Mouse (Mus musculus) limb, embryonic 10.5 days (tissue): Measurements from ENCODE around the gene Olfr355. TPM values are rescaled to one million over a fixed set of nuclear protein-coding genes. Genes with fewer than 3 reads are reported as not detected.

Experiments used
- DNase-seq: peaks from one replicate; pipeline ENCODE4 v3.0.0-alpha.2; 2017; ENCODE audit warnings: low spot score
- H3K27ac ChIP-seq: fragments of 300-500 bp; sonication (generic); 2 replicates; pipeline ENCODE4 v1.5.1; 2016; ENCODE audit warnings: mild to moderate bottlenecking
- H3K27me3 ChIP-seq: fragments of 300-500 bp; sonication (generic); 2 replicates; pipeline ENCODE4 v1.6.1; 2016; ENCODE audit warnings: low read depth, mild to moderate bottlenecking; ENCODE audit not compliant: poor library complexity, severe bottlenecking
- H3K36me3 ChIP-seq: fragments of 300-500 bp; sonication (generic); 2 replicates; pipeline ENCODE4 v1.6.1; 2016; ENCODE audit warnings: mild to moderate bottlenecking, moderate library complexity
- H3K4me1 ChIP-seq: fragments of 300-500 bp; sonication (generic); 2 replicates; pipeline ENCODE4 v1.6.1; 2016
- H3K4me3 ChIP-seq: fragments of 300-500 bp; sonication (generic); 2 replicates; pipeline ENCODE4 v1.5.1; 2016; ENCODE audit warnings: mild to moderate bottlenecking, moderate library complexity
- H3K9me3 ChIP-seq: fragments of 300-500 bp; sonication (generic); replicated peaks from 2 replicates; pipeline ENCODE4 v1.6.1; 2016; ENCODE audit warnings: mild to moderate bottlenecking
- WGBS: fragments of 180-500 bp; shearing (Covaris S2); methylation state at CpG from one replicate; pipeline ENCODE4 v1.1.7; 2016; 5-methylcytosine and 5-hydroxymethylcytosine counted together
- polyA plus RNA-seq: library from polyadenylated mRNA; unstranded; fragments of >200 nt; fragmentation: Nextera tagmentation; extraction: Ambion mirVana; gene quantifications from 2 replicates; pipeline ENCODE4 v1.2.1, GENCODE M21; 2016

Olfr355 gene
- polyA plus RNA-seq = not detected in 2 replicates

DNA sequence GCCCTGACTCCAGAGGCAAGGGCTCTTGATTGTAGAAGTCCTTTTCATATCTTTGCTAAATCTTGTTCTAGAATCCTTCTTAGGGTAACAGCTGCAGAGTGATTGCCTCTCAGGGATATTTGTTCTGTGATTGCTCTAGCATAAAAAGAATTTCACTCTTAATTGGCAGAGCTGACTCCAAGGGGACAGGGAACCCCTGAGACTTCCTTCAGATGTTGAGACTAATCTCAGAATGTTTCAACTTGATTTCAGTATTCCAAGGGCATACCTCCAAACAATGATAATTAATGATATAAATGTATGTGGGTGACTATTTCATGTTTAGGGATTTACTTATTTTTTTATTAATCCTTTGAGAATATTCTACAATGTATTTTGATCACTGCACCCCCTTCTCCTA, at the start of gene Olfr355:
Olfr355 (minus strand) TSS at position 101 of the 400 bp plus-strand sequence.
- DNase-seq = no peak
- no peaks in the 10 kb centered on the region for H3K27me3 ChIP-seq
- H3K4me3 ChIP-seq = no peak within 1 kb of the TSS

DNA sequence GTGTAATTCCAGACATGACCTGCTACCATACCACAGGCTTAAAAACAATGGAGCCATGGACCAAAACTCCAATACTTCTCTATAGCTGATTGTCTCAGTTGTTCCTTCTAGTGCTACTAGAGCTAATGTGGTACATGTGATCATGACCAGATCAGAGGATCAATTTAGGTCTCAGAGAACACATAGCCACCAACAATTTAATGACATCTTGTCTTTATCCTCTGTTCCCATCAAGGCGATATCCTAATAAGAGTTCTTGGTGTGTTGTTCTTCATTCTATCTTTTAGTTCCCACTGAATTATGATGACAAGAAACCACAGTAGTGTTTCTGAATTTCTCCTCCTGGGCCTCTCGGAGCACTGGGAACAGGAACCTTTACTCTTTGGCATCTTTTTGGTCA, 8.1 kb upstream of the Olfr355 start, which contains the start of gene Olfr356:
Olfr356 (plus strand) TSS at position 301 of the 400 bp plus-strand sequence.
- DNase-seq = no peak
- no peaks in the 10 kb centered on the region for H3K27me3 ChIP-seq
- H3K4me3 ChIP-seq = no peak within 1 kb of the TSS
- no peaks in the 10 kb centered on the region for H3K36me3 ChIP-seq
- H3K4me1 ChIP-seq = no peaks in the 10 kb centered on the region
- H3K27ac ChIP-seq = no peak within 1 kb of the TSS
- WGBS = 90% methylated on average over 2 of the region's 2 CpGs
- H3K9me3 ChIP-seq = no peaks in the 10 kb centered on the region; the same call in 1 of the 2 replicates

More for the DNA sequence above, at the start of gene Olfr355:
- H3K36me3 ChIP-seq = no peaks in the 10 kb centered on the region
- no peak within 1 kb of the TSS for H3K27ac ChIP-seq
- no peaks in the 10 kb centered on the region for H3K4me1 ChIP-seq
- no peaks in the 10 kb centered on the region for H3K9me3 ChIP-seq

DNA sequence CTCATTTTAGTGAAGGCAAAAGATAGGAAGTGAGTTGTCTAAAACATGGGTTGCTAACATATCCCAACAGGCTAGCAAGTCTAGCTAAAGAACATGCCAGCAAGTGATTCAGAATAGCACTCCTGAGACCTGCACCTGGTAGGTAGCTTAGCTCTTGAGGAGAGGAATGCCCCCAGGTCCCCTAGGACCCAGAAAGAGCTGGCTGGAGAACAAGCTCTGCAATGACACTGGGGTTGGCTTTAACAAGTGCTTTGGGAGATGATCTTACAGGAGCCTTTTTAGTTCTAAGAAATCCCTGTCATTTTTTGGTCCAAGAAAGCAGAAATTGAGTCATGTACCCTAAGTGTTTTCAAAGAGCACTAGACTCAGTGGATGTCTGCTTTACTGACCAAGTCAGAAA, 23.3 kb downstream of the Olfr355 start, which contains the start of gene Olfr354:
Olfr354 (plus strand) TSS at position 301 of the 400 bp plus-strand sequence.
- Histone ChIP-seq H3K27me3 (no peaks in the 10 kb centered on the region), H3K9me3 (no peaks in the 10 kb centered on the region), H3K4me1 (no peaks in the 10 kb centered on the region), H3K27ac (no peak within 1 kb of the TSS), H3K4me3 (no peak within 1 kb of the TSS), H3K36me3 (no peaks in the 10 kb centered on the region)
- no peak for DNase-seq

DNA sequence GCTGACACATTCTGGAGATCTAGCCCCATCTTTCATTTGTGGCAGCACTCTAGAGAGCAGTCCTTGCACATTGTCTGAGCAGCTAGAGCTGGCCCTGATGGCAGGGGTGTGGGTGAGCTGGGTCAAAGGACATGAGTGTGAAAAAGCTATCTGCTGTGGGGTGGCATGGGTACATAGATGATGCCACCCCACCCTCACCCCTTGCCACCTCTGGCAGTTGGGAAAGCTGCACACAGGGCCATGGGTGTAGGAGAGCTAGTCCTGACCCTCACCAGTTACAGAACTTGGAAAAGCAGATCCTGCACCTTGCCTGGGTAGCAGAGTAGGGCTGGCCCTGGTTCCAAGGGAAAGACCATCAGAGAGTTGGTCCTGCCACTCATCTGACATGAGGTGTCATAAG, 31.6 kb downstream of the Olfr355 start:
- no peak for DNase-seq
- no peaks in the 10 kb centered on the region for H3K36me3 ChIP-seq
- no peaks in the 10 kb centered on the region for H3K27me3 ChIP-seq
- H3K4me1 ChIP-seq = no peaks in the 10 kb centered on the region
- 0 out of 2 replicates have a peak, but pooled peaks cover 5% of the 10 kb centered on the region for H3K9me3 ChIP-seq
- H3K27ac ChIP-seq = no peak overlapping the region
- H3K4me3 ChIP-seq = no peak overlapping the region

DNA sequence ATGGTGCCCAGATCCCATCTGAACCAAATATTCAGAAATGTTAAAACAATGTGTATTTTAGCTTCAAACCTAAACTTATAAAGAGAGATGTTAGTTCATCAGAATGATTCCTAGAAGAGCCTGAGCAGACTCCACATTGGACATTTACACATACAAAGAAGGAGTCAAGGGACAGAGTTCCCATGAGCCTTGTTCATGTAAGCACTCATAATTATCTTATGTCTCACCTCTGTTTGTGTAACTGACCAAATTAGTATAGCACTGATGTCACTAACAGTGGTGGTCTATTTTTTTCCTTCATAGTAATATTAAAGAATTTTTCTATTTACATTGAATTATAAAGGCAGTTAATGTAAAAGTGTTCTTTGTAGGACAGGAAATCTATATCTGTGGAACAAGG, 35.9 kb downstream of the Olfr355 start, which contains the start of gene Olfr353:
Olfr353 (minus strand) TSS at position 101 of the 400 bp plus-strand sequence.
- no peaks in the 10 kb centered on the region for H3K36me3 ChIP-seq
- H3K9me3 ChIP-seq = 0 out of 2 replicates have a peak, but pooled peaks cover 5% of the 10 kb centered on the region
- no peak within 1 kb of the TSS for H3K4me3 ChIP-seq
- H3K27ac ChIP-seq = no peak within 1 kb of the TSS
- no peak for DNase-seq
- H3K27me3 ChIP-seq = no peaks in the 10 kb centered on the region
- no peaks in the 10 kb centered on the region for H3K4me1 ChIP-seq

Other genes starting within 250 kb of the Olfr355 start
- not detected in 2 replicates for gene Olfr346, start 243.1 kb downstream of the Olfr355 start, polyA plus RNA-seq
- gene Olfr347, start 197.0 kb downstream of the Olfr355 start, polyA plus RNA-seq = not detected in 2 replicates
- gene Olfr348, start 144.6 kb downstream of the Olfr355 start, polyA plus RNA-seq = not detected in 2 replicates
- gene Olfr50, start 138.4 kb downstream of the Olfr355 start, polyA plus RNA-seq = not detected in 2 replicates
- not detected in 2 replicates for gene Olfr3, start 111.9 kb downstream of the Olfr355 start, polyA plus RNA-seq
- not detected in 2 replicates for gene Olfr350, start 82.6 kb downstream of the Olfr355 start, polyA plus RNA-seq
- gene Olfr351, start 66.2 kb downstream of the Olfr355 start, polyA plus RNA-seq = not detected in 2 replicates
- gene Olfr352, start 60.4 kb downstream of the Olfr355 start, polyA plus RNA-seq = not detected in 2 replicates
- gene Olfr353, start 36.0 kb downstream of the Olfr355 start, polyA plus RNA-seq = not detected in 2 replicates
- gene Olfr354, start 23.2 kb downstream of the Olfr355 start, polyA plus RNA-seq = not detected in 2 replicates
- gene Olfr356, start 8.2 kb upstream of the Olfr355 start, polyA plus RNA-seq = not detected in 2 replicates
- gene Olfr357, start 64.9 kb upstream of the Olfr355 start, polyA plus RNA-seq = not detected in 2 replicates
- not detected in 2 replicates for gene Olfr358, start 80.4 kb upstream of the Olfr355 start, polyA plus RNA-seq
- gene Olfr360, start 136.8 kb upstream of the Olfr355 start, polyA plus RNA-seq = not detected in 2 replicates
- not detected in 2 replicates for gene Olfr361, start 160.4 kb upstream of the Olfr355 start, polyA plus RNA-seq
- not detected in 2 replicates for gene Olfr362, start 189.0 kb upstream of the Olfr355 start, polyA plus RNA-seq
- gene Olfr364-ps1, start 210.4 kb upstream of the Olfr355 start, polyA plus RNA-seq = not detected in 2 replicates